Mouse (Mus musculus): Measurements from ENCODE around the gene Cabp7. TPM values are rescaled to one million over a fixed set of nuclear protein-coding genes. Genes with fewer than 3 reads are reported as not detected.

Gene Cabp7
- total and polyA plus RNA-seq, 3 experiments = not detected

DNA sequence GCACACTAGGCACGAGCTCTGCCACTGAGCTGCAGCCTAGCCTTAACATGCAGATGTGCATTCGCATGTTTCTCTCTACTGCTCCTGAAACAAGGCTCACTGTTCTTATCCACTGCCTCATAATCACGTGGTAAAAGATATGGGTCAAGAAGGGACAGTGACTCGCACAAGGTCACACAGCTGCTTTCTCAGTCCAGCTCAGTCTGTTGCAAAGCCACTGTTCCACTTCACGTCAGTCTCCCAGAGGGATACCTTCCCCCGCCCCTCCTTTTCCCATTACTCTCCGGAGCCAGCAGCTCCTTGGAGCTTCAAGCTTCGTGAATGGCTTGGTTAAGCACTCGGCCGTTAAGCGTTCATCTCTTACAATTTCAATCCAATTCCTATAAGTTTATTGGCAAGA lies 26.2 kb downstream of the Cabp7 start:
- DNase-seq (ENCODE audit: low spot score) = no peak
- Histone ChIP-seq H3K4me3 (ENCODE audit: low read depth, low read length) (no peak overlapping the region), H3K36me3 (replicated peaks) (peaks cover 78% of the 10 kb centered on the region), H3K4me1 (ENCODE audit: insufficient read depth, low read depth, low read length) (peaks cover 10% of the 10 kb centered on the region; the same call in 1 of the 2 replicates), H3K9me3 (replicated peaks) (no peaks in the 10 kb centered on the region), H3K27me3 (ENCODE audit: insufficient read depth, low read length) (no peaks in the 10 kb centered on the region)
- no peak for ATAC-seq (ENCODE audit: extremely low read depth, insufficient number of reproducible peaks, low FRiP score, poor library complexity, severe bottlenecking)
- TF ChIP-seq CTCF (IDR thresholded peaks at IDR 0.05; ENCODE audit: low read depth, low read length) (no peak), GATA2 (IDR thresholded peaks at IDR 0.05; ENCODE audit: borderline replicate concordance, low read depth, low read length) (no peak), TAL1 (conservative IDR thresholded peaks at IDR 0.05; ENCODE audit: low read depth, low read length) (no peak), GATA1 (IDR thresholded peaks at IDR 0.05; ENCODE audit: borderline replicate concordance, low read length) (no peak), POLR2AphosphoS5 (IDR thresholded peaks at IDR 0.05; ENCODE audit: insufficient replicate concordance, low read depth, low read length) (no peak)

DNA sequence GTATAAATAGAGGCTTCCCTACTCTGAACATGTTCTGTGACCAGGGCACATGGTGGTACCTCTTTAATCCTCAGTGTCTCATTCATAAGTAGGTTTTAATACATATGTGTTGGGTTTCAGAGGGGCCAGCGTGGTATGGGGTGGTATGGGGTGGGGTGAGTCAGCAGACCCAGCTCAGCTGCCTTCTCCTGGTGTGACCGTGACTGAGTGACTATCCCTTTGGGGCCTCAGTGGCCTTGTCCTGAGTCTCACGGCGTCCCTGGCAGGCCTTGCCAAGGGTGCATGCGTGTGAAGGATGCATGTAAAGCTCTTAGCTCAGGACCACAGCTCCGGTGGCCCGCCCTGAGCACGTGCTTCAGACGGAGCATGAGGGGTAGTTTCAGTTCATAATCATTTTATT lies 26.6 kb downstream of the Cabp7 start:
- Histone ChIP-seq H3K4me3 (ENCODE audit: low read depth, low read length) (no peak overlapping the region), H3K4me1 (ENCODE audit: insufficient read depth, low read depth, low read length) (peaks cover 10% of the 10 kb centered on the region; the same call in 1 of the 2 replicates), H3K9me3 (replicated peaks) (no peaks in the 10 kb centered on the region), H3K27me3 (ENCODE audit: insufficient read depth, low read length) (no peaks in the 10 kb centered on the region), H3K36me3 (replicated peaks) (peaks cover 74% of the 10 kb centered on the region)
- ATAC-seq (ENCODE audit: extremely low read depth, insufficient number of reproducible peaks, low FRiP score, poor library complexity, severe bottlenecking) (no peak), DNase-seq (ENCODE audit: low spot score) (no peak)
- TF ChIP-seq POLR2AphosphoS5 (IDR thresholded peaks at IDR 0.05; ENCODE audit: insufficient replicate concordance, low read depth, low read length) (no peak), GATA1 (IDR thresholded peaks at IDR 0.05; ENCODE audit: borderline replicate concordance, low read length) (no peak), GATA2 (IDR thresholded peaks at IDR 0.05; ENCODE audit: borderline replicate concordance, low read depth, low read length) (no peak), CTCF (IDR thresholded peaks at IDR 0.05; ENCODE audit: low read depth, low read length) (no peak), TAL1 (conservative IDR thresholded peaks at IDR 0.05; ENCODE audit: low read depth, low read length) (no peak)

- TF ChIP-seq TAL1 (conservative IDR thresholded peaks at IDR 0.05; ENCODE audit: low read depth, low read length) (no peak), POLR2AphosphoS5 (IDR thresholded peaks at IDR 0.05; ENCODE audit: insufficient replicate concordance, low read depth, low read length) (no peak), GATA1 (IDR thresholded peaks at IDR 0.05; ENCODE audit: borderline replicate concordance, low read length) (no peak), CTCF (IDR thresholded peaks at IDR 0.05; ENCODE audit: low read depth, low read length) (no peak), GATA2 (IDR thresholded peaks at IDR 0.05; ENCODE audit: borderline replicate concordance, low read depth, low read length) (no peak)
- H3K9me3 ChIP-seq (replicated peaks) = no peaks in the 10 kb centered on the region
- no peak for ATAC-seq (ENCODE audit: extremely low read depth, insufficient number of reproducible peaks, low FRiP score, poor library complexity, severe bottlenecking)
- no peak overlapping the region for H3K4me3 ChIP-seq (ENCODE audit: low read depth, low read length)
- peaks cover 18% of the 10 kb centered on the region for H3K4me1 ChIP-seq (ENCODE audit: insufficient read depth, low read depth, low read length)
- no peaks in the 10 kb centered on the region for H3K27me3 ChIP-seq (ENCODE audit: insufficient read depth, low read length)
- peaks cover 64% of the 10 kb centered on the region for H3K36me3 ChIP-seq (replicated peaks)
- no peak for DNase-seq (ENCODE audit: low spot score)
These were observed 28.0 kb downstream of the Cabp7 start for GRCm38 (mm10) chr11:4718548-4718947.

- TF ChIP-seq POLR2AphosphoS5 (IDR thresholded peaks at IDR 0.05; ENCODE audit: insufficient replicate concordance, low read depth, low read length) = no peak
- TF ChIP-seq CTCF (IDR thresholded peaks at IDR 0.05; ENCODE audit: low read depth, low read length) = no peak
- no peak for TF ChIP-seq GATA2 (IDR thresholded peaks at IDR 0.05; ENCODE audit: borderline replicate concordance, low read depth, low read length)
- TF ChIP-seq TAL1 (conservative IDR thresholded peaks at IDR 0.05; ENCODE audit: low read depth, low read length) = no peak
- no peak for TF ChIP-seq GATA1 (IDR thresholded peaks at IDR 0.05; ENCODE audit: borderline replicate concordance, low read length)
- Histone ChIP-seq H3K27me3 (ENCODE audit: insufficient read depth, low read length) (no peaks in the 10 kb centered on the region), H3K4me3 (ENCODE audit: low read depth, low read length) (no peak overlapping the region), H3K9me3 (replicated peaks) (no peaks in the 10 kb centered on the region), H3K36me3 (replicated peaks) (peaks cover 58% of the 10 kb centered on the region), H3K4me1 (ENCODE audit: insufficient read depth, low read depth, low read length) (peaks cover 23% of the 10 kb centered on the region)
- DNase-seq (ENCODE audit: low spot score) (no peak), ATAC-seq (ENCODE audit: extremely low read depth, insufficient number of reproducible peaks, low FRiP score, poor library complexity, severe bottlenecking) (no peak)
These were observed 29.9 kb downstream of the Cabp7 start for GRCm38 (mm10) chr11:4716530-4717236.

DNA sequence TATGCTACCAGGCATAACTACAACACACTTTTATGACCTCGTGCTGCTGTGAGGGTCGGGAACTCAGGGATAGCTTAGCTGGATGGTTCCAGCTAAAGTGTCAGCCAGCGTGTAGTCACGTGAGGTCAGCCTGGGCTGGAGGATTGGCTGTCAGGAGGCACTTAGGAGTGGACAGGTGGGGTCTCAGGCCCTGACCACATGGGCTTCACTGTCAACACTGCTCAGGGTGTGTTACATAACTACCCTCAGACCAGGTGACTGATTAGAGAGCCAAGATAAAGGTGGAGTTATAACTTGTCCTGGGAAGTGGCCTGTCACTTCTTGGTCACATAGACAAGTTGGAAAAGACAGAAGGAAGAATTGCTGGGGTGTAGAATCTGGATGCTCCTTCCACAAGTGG lies 31.0 kb downstream of the Cabp7 start:
- ATAC-seq (ENCODE audit: extremely low read depth, insufficient number of reproducible peaks, low FRiP score, poor library complexity, severe bottlenecking) = no peak
- no peak for DNase-seq (ENCODE audit: low spot score)
- TF ChIP-seq CTCF (IDR thresholded peaks at IDR 0.05; ENCODE audit: low read depth, low read length) (no peak), TAL1 (conservative IDR thresholded peaks at IDR 0.05; ENCODE audit: low read depth, low read length) (no peak), GATA1 (IDR thresholded peaks at IDR 0.05; ENCODE audit: borderline replicate concordance, low read length) (no peak)
- Histone ChIP-seq H3K36me3 (replicated peaks) (peaks cover 50% of the 10 kb centered on the region), H3K27me3 (ENCODE audit: insufficient read depth, low read length) (no peaks in the 10 kb centered on the region), H3K4me3 (ENCODE audit: low read depth, low read length) (no peak overlapping the region), H3K9me3 (replicated peaks) (no peaks in the 10 kb centered on the region), H3K4me1 (ENCODE audit: insufficient read depth, low read depth, low read length) (peaks cover 21% of the 10 kb centered on the region)

GRCm38 (mm10) chr11:4714727-4715126 lies 31.9 kb downstream of the Cabp7 start:
- no peaks in the 10 kb centered on the region for H3K27me3 ChIP-seq (ENCODE audit: insufficient read depth, low read length)
- ATAC-seq (ENCODE audit: extremely low read depth, insufficient number of reproducible peaks, low FRiP score, poor library complexity, severe bottlenecking) (no peak), DNase-seq (ENCODE audit: low spot score) (no peak)
- peaks cover 49% of the 10 kb centered on the region for H3K36me3 ChIP-seq (replicated peaks)
- no peaks in the 10 kb centered on the region for H3K9me3 ChIP-seq (replicated peaks)
- no peak for TF ChIP-seq POLR2AphosphoS5 (IDR thresholded peaks at IDR 0.05; ENCODE audit: insufficient replicate concordance, low read depth, low read length)
- no peak for TF ChIP-seq TAL1 (conservative IDR thresholded peaks at IDR 0.05; ENCODE audit: low read depth, low read length)
- TF ChIP-seq GATA1 (IDR thresholded peaks at IDR 0.05; ENCODE audit: borderline replicate concordance, low read length) = no peak
- TF ChIP-seq CTCF (IDR thresholded peaks at IDR 0.05; ENCODE audit: low read depth, low read length) = no peak
- TF ChIP-seq GATA2 (IDR thresholded peaks at IDR 0.05; ENCODE audit: borderline replicate concordance, low read depth, low read length) = no peak
- no peak overlapping the region for H3K4me3 ChIP-seq (ENCODE audit: low read depth, low read length)
- peaks cover 20% of the 10 kb centered on the region for H3K4me1 ChIP-seq (ENCODE audit: insufficient read depth, low read depth, low read length)

Measured in G1E (cell line).